Mouse (Mus musculus) left cerebral cortex, postnatal 25 days (tissue): ENCODE results near the gene 4931429L15Rik. TPM values are rescaled to one million over a fixed set of nuclear protein-coding genes. Genes with fewer than 3 reads are reported as not detected.

ENCODE experiments used
- DNase-seq, 2 experiments: peaks; one replicate each; pipeline ENCODE4 v3.0.0; 2022; ENCODE audit warnings: low spot score in 2 of 2, mixed read lengths in 1 of 2
- intact Hi-C: fragments of 180-260 bp; cut with DNase I; formaldehyde crosslinking; loops from one replicate; pipeline ENCODE4 v1.15.1; 2025
- total RNA-seq, 2 experiments: library from RNA; stranded (reverse); gene quantifications; 2 replicates each; pipeline ENCODE4 v1.2.3; 2021

Gene 4931429L15Rik
- total RNA-seq, 2 experiments from 2014 or later, result not detected

DNA sequence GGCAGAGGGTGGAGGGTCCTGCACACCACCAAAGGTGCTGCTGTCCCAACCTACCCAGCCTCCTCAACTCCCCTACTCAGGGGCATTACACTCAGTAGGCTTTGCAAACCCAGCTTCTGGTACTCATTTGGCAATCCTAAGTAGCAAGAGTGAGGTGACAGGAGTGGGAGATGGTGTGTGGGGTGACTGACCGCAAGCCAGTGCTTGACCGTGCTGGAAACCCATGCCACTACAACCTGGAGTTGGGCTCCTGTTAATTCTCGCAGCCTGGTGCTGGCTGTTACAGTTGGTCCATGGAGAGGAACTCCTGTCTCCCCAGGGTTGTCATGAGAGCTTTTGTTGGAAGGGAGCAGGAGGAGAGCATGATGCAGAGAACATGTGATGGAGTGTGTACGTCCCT lies 49.0 kb downstream of the 4931429L15Rik start:
- intact Hi-C loops, result no loop called here
- DNase-seq, result no peak

DNA sequence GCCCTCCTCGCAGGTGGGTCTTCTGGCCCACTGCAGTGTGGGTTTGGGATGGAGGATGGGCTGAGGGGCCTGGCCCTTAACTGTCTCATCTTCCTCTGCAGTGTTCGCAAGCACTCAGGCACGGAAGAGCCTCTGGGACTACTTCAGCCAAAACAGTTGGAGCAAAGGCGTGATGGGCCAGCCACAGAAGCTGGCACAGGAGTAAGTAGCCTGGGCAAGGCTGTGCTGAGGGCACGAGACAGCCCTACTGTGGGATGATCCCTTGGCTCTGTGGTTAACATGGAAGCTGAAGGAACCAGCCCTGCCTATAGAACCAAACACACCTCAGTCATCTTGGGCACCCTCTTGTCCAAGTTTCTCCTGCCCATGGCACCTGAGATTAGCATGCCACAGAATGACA lies 50.7 kb downstream of the 4931429L15Rik start:
- intact Hi-C loops, result no loop called here
- DNase-seq, result no peak

GRCm38 (mm10) chr9:46268343-46268873 lies 51.4 kb downstream of the 4931429L15Rik start, which contains the start of gene Apoa5:
Gene Apoa5 (plus strand): TSS chr9:46268633.
- intact Hi-C loops, result no loop called here
- DNase-seq, result no peak

- intact Hi-C loops, result no loop called here
- DNase-seq, result no peak
Measured at GRCm38 (mm10) chr9:46261131-46261530, 58.7 kb downstream of the 4931429L15Rik start.

- no peak for DNase-seq
- intact Hi-C loops, result no loop called here
Measured at GRCm38 (mm10) chr9:46259111-46259510, 60.7 kb downstream of the 4931429L15Rik start.

GRCm38 (mm10) chr9:46257546-46257945 lies 62.2 kb downstream of the 4931429L15Rik start:
- DNase-seq, result no peak
- intact Hi-C loops, result no loop called here

DNA sequence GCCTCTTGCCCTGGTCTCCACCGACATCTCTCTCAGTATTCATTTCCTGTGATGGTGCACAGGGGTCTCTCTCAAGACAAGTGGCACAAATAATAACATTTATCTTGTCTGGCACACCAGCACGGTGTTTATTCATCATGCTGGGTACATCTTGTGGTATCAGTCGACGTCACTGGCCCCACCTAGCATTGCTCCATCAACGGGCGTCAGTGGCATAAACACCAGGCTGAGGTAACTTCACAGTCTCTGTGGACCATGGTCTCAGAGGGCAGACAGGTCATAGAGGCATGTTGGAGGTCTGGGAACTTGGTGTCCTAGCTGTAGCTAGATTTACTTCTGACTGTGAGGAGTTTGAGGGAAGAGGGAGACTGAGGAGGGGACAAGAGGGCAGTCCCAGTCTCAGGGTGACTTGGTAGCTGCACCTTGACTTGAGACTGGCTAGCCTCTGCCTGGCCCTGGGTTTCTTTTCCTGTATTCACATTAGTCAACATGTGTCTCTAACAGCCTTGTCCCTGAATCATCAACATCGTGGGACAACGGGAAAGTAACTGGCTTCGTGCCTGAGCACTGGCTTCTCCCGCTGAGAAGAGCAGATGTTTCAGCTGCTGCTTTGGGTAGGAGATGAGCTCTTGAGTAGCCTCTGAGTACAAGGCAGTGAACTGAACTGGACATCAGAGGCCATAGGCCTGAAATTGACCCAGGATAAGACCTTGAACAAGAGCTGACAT lies 63.0 kb downstream of the 4931429L15Rik start:
- intact Hi-C loops, result no loop called here
- DNase-seq, result no peak

- DNase-seq, result no peak
- intact Hi-C loops, result no loop called here
Measured at GRCm38 (mm10) chr9:46256177-46256576, 63.6 kb downstream of the 4931429L15Rik start.

Other genes starting within 250 kb of the 4931429L15Rik start
- gene Apoa1, start 91.4 kb downstream of the 4931429L15Rik start, total RNA-seq, result not detected
- 1 to 10 TPM; 1.2 to 1.6 TPM for gene Apoc3, start 84.3 kb downstream of the 4931429L15Rik start, total RNA-seq
- not detected for gene Apoa4, start 79.3 kb downstream of the 4931429L15Rik start, total RNA-seq
- gene Apoa5, start 51.4 kb downstream of the 4931429L15Rik start, total RNA-seq, result not detected
- gene Zpr1, start 46.9 kb downstream of the 4931429L15Rik start, total RNA-seq, result 10 to 100 TPM; 31.9 to 34.1 TPM
- gene Bud13, start 37.0 kb downstream of the 4931429L15Rik start, total RNA-seq, result 10 to 100 TPM; 11.2 to 11.5 TPM